Mouse (Mus musculus): Measurements from ENCODE around the gene Rad51. TPM values are rescaled to one million over a fixed set of nuclear protein-coding genes. Genes with fewer than 3 reads are reported as not detected.

The Rad51 gene
- polyA plus RNA-seq, 1 experiment from 2014 or later = 52.6 TPM

DNA sequence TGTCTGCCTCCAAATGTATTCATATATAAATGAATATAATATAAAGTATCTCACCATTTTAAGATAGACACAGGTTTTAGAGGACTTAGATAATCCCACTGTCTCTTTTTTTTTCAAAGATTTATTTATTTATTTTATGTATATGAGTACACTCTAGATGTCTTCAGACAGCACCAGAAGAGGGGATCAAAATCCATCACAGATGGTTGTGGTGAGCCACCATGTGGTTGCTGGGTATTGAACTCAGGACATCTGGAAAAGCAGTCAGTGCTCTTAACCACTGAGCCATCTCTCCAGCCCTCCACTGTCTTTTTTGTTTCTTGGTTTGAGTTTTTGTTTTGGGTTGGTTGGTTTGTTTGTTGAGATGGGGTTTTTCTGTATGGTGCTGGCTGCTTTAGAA is 45.2 kb downstream of the Rad51 start:
- Histone ChIP-seq H3K27me3 (ENCODE audit: control insufficient read depth, insufficient read depth, low read depth, low read length) (no peaks in the 10 kb centered on the region), H3K9ac (ENCODE audit: low read length) (no peak overlapping the region), H3K4me2 (ENCODE audit: low read depth, low read length) (no peak overlapping the region), H3K9me3 (ENCODE audit: control insufficient read depth, low read length) (no peaks in the 10 kb centered on the region), H3K4me1 (replicated peaks; ENCODE audit: control insufficient read depth, insufficient read depth, low read length) (peaks cover 14% of the 10 kb centered on the region), H3K27ac (ENCODE audit: low read length) (no peak overlapping the region), H3K36me3 (ENCODE audit: control insufficient read depth, insufficient read depth, low read length) (no peaks in the 10 kb centered on the region), H3K4me3 (ENCODE audit: low read length) (no peak overlapping the region)
- ATAC-seq (ENCODE audit: low read depth) = no peak

DNA sequence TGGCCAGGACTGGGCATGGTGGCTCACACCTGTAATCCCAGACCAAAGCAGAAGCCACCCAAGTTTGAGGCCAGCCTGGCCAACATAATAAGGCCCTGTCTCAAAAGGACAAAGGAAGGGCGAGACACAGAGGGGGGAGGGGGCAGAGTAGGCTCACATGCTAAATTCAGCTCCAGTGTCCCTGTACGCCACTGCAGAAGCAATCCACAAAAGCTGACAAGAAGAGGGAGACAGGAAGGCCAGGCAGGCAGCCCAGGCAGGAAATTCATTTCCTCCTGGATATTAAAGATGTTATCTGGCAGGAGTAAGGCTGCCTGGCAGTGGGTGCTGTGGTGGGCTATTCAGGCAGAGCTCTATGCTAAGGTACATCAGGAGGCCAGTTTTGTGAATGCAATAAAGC is 48.7 kb downstream of the Rad51 start:
- Histone ChIP-seq H3K27me3 (ENCODE audit: control insufficient read depth, insufficient read depth, low read depth, low read length) (no peaks in the 10 kb centered on the region), H3K4me1 (replicated peaks; ENCODE audit: control insufficient read depth, insufficient read depth, low read length) (peaks cover 4% of the 10 kb centered on the region; the same call in 1 of the 2 replicates), H3K9ac (ENCODE audit: low read length) (no peak overlapping the region), H3K27ac (ENCODE audit: low read length) (peak overlapping the region; percentile 56), H3K4me3 (ENCODE audit: low read length) (no peak overlapping the region), H3K36me3 (ENCODE audit: control insufficient read depth, insufficient read depth, low read length) (no peaks in the 10 kb centered on the region), H3K9me3 (ENCODE audit: control insufficient read depth, low read length) (no peaks in the 10 kb centered on the region), H3K4me2 (ENCODE audit: low read depth, low read length) (no peak overlapping the region)
- 33% methylated on average over 2 of the region's 2 CpGs for WGBS
- ATAC-seq (ENCODE audit: low read depth) = peak; percentile 18; the same call in 1 of the 2 replicates

DNA sequence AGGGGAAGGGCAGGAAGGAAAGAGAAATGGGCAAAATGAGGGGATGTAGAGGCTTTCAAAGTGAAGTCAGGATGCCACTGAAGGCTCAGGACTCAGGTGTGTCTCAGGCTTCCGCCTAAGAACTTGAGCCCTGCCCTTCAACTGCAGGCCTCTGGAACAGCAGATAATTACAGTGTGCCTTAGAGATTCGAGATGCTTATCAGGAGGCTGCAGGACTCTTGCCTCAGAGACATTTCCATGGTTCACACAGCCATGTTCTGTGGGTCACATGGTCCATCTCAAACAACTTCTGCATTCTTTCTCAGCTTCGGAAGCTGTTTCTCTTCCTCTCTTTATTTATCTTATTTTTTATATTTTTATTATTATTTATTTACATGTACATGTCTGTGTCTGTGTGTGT is 50.5 kb downstream of the Rad51 start:
- Histone ChIP-seq H3K9ac (ENCODE audit: low read length) (no peak overlapping the region), H3K4me3 (ENCODE audit: low read length) (no peak overlapping the region), H3K9me3 (ENCODE audit: control insufficient read depth, low read length) (no peaks in the 10 kb centered on the region), H3K27me3 (ENCODE audit: control insufficient read depth, insufficient read depth, low read depth, low read length) (peaks cover 3% of the 10 kb centered on the region; the same call in 1 of the 2 replicates), H3K36me3 (ENCODE audit: control insufficient read depth, insufficient read depth, low read length) (no peaks in the 10 kb centered on the region), H3K27ac (ENCODE audit: low read length) (no peak overlapping the region), H3K4me2 (ENCODE audit: low read depth, low read length) (no peak overlapping the region), H3K4me1 (replicated peaks; ENCODE audit: control insufficient read depth, insufficient read depth, low read length) (peaks cover 12% of the 10 kb centered on the region; the same call in 1 of the 2 replicates)
- no peak for ATAC-seq (ENCODE audit: low read depth)
- WGBS = 49% methylated on average over 3 of the region's 3 CpGs

DNA sequence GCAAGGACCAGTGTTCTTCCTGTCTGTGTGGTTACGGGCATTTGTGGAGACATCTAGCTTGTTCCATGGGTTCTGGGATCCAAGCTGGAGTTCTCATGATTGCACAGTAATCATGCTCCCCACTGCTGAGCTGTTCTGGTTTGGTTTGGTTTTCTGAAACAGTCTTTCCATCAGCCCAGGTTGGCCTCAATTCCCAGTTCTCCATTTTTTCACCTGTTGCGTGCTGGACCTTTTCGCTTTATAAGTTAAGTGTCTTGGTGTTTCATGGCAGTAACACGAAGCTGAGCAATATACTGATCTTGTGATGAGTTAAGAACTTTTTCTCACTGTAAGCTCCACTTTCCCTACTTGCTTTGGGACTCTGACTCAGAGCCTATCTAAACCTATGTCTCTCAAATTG is 51.4 kb downstream of the Rad51 start:
- Histone ChIP-seq H3K4me3 (ENCODE audit: low read length) (no peak overlapping the region), H3K9me3 (ENCODE audit: control insufficient read depth, low read length) (no peaks in the 10 kb centered on the region), H3K27me3 (ENCODE audit: control insufficient read depth, insufficient read depth, low read depth, low read length) (peaks cover 3% of the 10 kb centered on the region; the same call in 1 of the 2 replicates), H3K36me3 (ENCODE audit: control insufficient read depth, insufficient read depth, low read length) (no peaks in the 10 kb centered on the region), H3K27ac (ENCODE audit: low read length) (no peak overlapping the region), H3K4me1 (replicated peaks; ENCODE audit: control insufficient read depth, insufficient read depth, low read length) (peaks cover 12% of the 10 kb centered on the region; the same call in 1 of the 2 replicates), H3K4me2 (ENCODE audit: low read depth, low read length) (no peak overlapping the region), H3K9ac (ENCODE audit: low read length) (no peak overlapping the region)
- 85% methylated on average over 4 of the region's 4 CpGs for WGBS
- no peak for ATAC-seq (ENCODE audit: low read depth)

DNA sequence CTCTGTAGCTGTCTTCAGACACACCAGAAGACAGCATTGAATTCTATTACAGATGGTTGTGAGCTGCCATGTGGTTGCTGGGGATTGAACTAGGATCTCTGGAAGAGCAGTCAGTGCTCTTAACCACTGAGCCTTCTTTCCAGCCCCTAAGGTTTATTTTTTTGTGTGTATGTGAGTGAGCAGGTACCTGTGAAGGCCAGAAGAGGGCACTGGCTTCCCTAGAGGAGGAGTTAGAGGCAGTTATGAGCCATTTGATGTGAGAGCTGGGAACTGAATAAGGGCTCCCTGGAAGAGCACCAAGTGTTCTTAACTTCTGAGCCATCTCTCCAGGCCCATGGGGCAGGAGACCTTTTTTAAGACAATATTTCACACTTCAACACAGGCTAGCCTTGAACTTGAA is 52.8 kb downstream of the Rad51 start:
- no peaks in the 10 kb centered on the region for H3K36me3 ChIP-seq (ENCODE audit: control insufficient read depth, insufficient read depth, low read length)
- ATAC-seq (ENCODE audit: low read depth) = no peak
- H3K27ac ChIP-seq (ENCODE audit: low read length) = no peak overlapping the region
- H3K9me3 ChIP-seq (ENCODE audit: control insufficient read depth, low read length) = no peaks in the 10 kb centered on the region
- H3K27me3 ChIP-seq (ENCODE audit: control insufficient read depth, insufficient read depth, low read depth, low read length) = peaks cover 3% of the 10 kb centered on the region; the same call in 1 of the 2 replicates
- H3K9ac ChIP-seq (ENCODE audit: low read length) = no peak overlapping the region
- H3K4me3 ChIP-seq (ENCODE audit: low read length) = no peak overlapping the region
- H3K4me2 ChIP-seq (ENCODE audit: low read depth, low read length) = no peak overlapping the region
- peaks cover 12% of the 10 kb centered on the region; the same call in 1 of the 2 replicates for H3K4me1 ChIP-seq (replicated peaks; ENCODE audit: control insufficient read depth, insufficient read depth, low read length)

DNA sequence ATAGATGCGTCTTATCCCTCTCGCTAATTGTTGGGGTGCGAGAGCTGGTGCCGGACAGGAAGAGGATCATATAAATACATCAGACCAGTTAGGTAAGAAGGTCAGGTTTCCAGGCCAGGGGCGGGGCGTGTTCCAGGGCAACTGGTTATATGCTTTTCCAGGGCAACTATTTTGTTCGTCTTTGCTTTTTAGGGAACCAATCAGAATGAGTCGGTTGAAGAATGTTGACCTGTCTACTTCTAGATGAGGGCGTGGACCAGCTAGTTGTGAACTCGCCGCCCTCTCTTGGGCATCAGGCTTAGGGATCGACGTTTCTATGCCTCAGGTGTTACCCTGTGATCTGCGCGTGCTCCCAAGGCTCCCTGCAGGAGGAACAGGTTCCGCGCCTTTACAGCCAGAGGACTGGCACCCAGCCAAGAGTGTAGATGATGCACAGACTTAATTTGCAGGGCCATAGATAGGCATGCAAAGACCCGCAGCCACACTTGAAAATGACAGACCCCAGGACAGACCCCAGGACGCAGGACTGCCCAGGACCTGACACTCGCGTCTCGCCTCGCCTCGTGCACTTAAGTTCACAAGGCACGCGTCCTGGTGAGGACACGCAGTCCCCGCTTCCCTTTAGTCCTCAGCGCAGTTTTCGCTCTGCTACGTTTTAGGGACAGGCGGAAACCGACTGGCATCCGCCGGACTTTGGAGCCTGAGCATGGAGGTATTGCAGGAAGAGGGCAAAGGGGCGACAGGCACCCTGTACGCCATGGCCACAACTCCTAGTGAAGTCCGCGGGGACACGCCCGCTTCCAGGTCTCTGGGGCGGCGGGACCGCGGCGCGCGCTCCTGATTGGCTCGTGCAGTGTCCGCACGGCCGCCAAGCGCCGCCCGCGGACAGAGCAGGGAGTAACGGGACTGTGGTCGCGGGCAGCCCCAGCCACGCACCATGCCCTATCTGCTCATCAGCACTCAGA is 54.6 kb downstream of the Rad51 start, which contains the start of gene Gchfr:
TSS of gene Gchfr (plus strand) at position 873 of the 965 bp plus-strand sequence.
- Histone ChIP-seq H3K9me3 (ENCODE audit: control insufficient read depth, low read length) (no peaks in the 10 kb centered on the region), H3K4me2 (ENCODE audit: low read depth, low read length) (peak within 1 kb of the TSS; percentile 100), H3K27me3 (ENCODE audit: control insufficient read depth, insufficient read depth, low read depth, low read length) (peaks cover 3% of the 10 kb centered on the region; the same call in 1 of the 2 replicates), H3K27ac (ENCODE audit: low read length) (no peak within 1 kb of the TSS; the same call in 1 of the 2 replicates), H3K9ac (ENCODE audit: low read length) (peak within 1 kb of the TSS; percentile 69), H3K4me3 (ENCODE audit: low read length) (peak within 1 kb of the TSS; percentile 65), H3K4me1 (replicated peaks; ENCODE audit: control insufficient read depth, insufficient read depth, low read length) (peaks cover 12% of the 10 kb centered on the region; the same call in 1 of the 2 replicates), H3K36me3 (ENCODE audit: control insufficient read depth, insufficient read depth, low read length) (no peaks in the 10 kb centered on the region; the same call in 1 of the 2 replicates)
- ATAC-seq (ENCODE audit: low read depth) = peak; percentile 88
- under 1% methylated on average over 60 of the region's 60 CpGs for WGBS

DNA sequence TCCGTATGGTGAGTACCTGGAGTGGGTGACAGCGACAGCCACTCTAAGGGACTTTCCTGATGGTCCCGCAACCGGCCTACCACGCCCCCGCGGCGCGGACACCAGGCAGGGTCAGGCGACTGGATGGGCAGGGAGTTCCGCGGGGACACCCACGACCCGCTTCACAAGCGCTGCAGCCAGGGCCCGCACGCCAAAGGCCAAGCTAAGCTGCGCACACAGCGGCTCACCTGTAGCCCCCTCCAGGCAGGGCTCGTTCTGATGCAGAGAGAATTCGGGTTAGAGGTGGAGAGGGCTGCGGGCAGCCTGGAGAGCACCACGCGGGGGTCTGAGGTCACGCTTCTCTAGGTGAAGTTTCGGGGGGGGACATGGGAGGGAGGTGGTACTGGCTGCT is 55.3 kb downstream of the Rad51 start:
- 2% methylated on average over 26 of the region's 26 CpGs for WGBS
- H3K4me3 ChIP-seq (ENCODE audit: low read length) = peak overlapping the region; percentile 65
- peak; percentile 8 for ATAC-seq (ENCODE audit: low read depth)
- peaks cover 3% of the 10 kb centered on the region; the same call in 1 of the 2 replicates for H3K27me3 ChIP-seq (ENCODE audit: control insufficient read depth, insufficient read depth, low read depth, low read length)
- H3K27ac ChIP-seq (ENCODE audit: low read length) = no peak overlapping the region
- peak overlapping the region; percentile 69 for H3K9ac ChIP-seq (ENCODE audit: low read length)
- H3K4me2 ChIP-seq (ENCODE audit: low read depth, low read length) = peak overlapping the region; percentile 100
- H3K4me1 ChIP-seq (replicated peaks; ENCODE audit: control insufficient read depth, insufficient read depth, low read length) = peaks cover 17% of the 10 kb centered on the region
- H3K9me3 ChIP-seq (ENCODE audit: control insufficient read depth, low read length) = no peaks in the 10 kb centered on the region
- H3K36me3 ChIP-seq (ENCODE audit: control insufficient read depth, insufficient read depth, low read length) = no peaks in the 10 kb centered on the region; the same call in 1 of the 2 replicates

DNA sequence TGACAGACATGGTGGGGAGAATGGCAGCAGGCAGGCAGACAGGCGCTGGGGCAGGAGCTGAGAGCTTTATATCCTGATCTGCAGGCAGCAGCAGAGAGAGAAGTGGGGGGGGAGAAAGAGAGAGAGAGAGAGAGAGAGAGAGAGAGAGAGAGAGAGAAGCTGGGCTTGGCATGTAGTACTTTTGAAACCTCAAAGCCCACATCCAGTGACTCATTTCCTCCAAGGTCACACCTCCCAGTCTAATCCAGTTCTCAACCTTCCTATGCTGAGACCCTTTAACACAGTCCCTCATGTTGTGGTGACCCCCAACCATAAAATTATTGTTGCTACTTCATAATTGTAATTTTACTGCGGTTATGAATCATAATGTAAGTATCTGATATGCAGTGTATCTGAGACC is 57.7 kb downstream of the Rad51 start:
- Histone ChIP-seq H3K4me3 (ENCODE audit: low read length) (no peak overlapping the region), H3K4me1 (replicated peaks; ENCODE audit: control insufficient read depth, insufficient read depth, low read length) (peaks cover 23% of the 10 kb centered on the region), H3K9ac (ENCODE audit: low read length) (no peak overlapping the region), H3K4me2 (ENCODE audit: low read depth, low read length) (no peak overlapping the region), H3K27ac (ENCODE audit: low read length) (no peak overlapping the region), H3K36me3 (ENCODE audit: control insufficient read depth, insufficient read depth, low read length) (no peaks in the 10 kb centered on the region; the same call in 1 of the 2 replicates), H3K9me3 (ENCODE audit: control insufficient read depth, low read length) (no peaks in the 10 kb centered on the region), H3K27me3 (ENCODE audit: control insufficient read depth, insufficient read depth, low read depth, low read length) (peaks cover 3% of the 10 kb centered on the region; the same call in 1 of the 2 replicates)
- ATAC-seq (ENCODE audit: low read depth) = no peak
- 83% methylated on average over 2 of the region's 2 CpGs for WGBS

DNA sequence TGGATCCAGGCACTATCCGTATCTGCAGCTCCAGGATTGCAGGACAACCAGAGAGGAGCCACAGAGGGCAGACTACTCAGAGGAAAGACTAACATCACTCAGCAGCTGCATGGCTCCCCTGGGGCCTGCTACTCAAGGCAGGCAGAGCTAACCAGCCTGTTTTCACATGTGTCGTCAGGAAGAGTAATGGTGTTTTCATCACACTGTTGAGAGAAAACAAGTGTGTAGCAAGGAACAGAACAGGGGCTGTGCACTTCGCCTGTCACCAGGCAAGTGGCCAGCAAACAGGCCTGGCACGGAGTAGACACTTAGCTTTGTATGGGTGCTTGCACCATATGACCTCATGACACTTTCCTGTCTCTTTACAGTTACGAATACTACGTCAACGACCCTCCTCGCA is 59.0 kb downstream of the Rad51 start:
- H3K4me2 ChIP-seq (ENCODE audit: low read depth, low read length) = no peak overlapping the region
- no peak overlapping the region for H3K4me3 ChIP-seq (ENCODE audit: low read length)
- ATAC-seq (ENCODE audit: low read depth) = no peak
- no peak overlapping the region for H3K9ac ChIP-seq (ENCODE audit: low read length)
- H3K4me1 ChIP-seq (replicated peaks; ENCODE audit: control insufficient read depth, insufficient read depth, low read length) = peaks cover 23% of the 10 kb centered on the region
- H3K9me3 ChIP-seq (ENCODE audit: control insufficient read depth, low read length) = no peaks in the 10 kb centered on the region
- peaks cover 3% of the 10 kb centered on the region; the same call in 1 of the 2 replicates for H3K27me3 ChIP-seq (ENCODE audit: control insufficient read depth, insufficient read depth, low read depth, low read length)
- 50% methylated on average over 8 of the region's 8 CpGs for WGBS
- H3K27ac ChIP-seq (ENCODE audit: low read length) = no peak overlapping the region
- no peaks in the 10 kb centered on the region; the same call in 1 of the 2 replicates for H3K36me3 ChIP-seq (ENCODE audit: control insufficient read depth, insufficient read depth, low read length)
